Comparison of ENCODE assay signal across 10 mouse cellular contexts in genomic region chr8:3994219-3994618, GRCm38 (mm10). TPM values are rescaled to one million over a fixed set of nuclear protein-coding genes. Genes with fewer than 3 reads are reported as not detected.
A peak's percentile ranks its signal among the peaks of the same experiment; 100 is the strongest.
DNase-seq lines count a peak whose midpoint lies in the region; ATAC-seq and TF ChIP-seq lines count a peak whose summit lies in the region.
"Had no signal": no experiment of that assay in that cellular context is flagged by ENCODE, and none has a peak within 500 bp of the region (broad histone marks: within the 10 kb centered on the region; RNA-seq: fewer than 3 reads in every experiment).

No protein-coding gene starts in this region.

- no peaks in the 10 kb centered on the region for H3K27me3 ChIP-seq in forebrain, postnatal 0 days (ENCODE audit: insufficient read depth, low read length)
- H3K27me3 ChIP-seq in forebrain, embryonic 10.5 days (ENCODE audit: poor library complexity, severe bottlenecking) = no peaks in the 10 kb centered on the region; the same call in 1 of the 2 replicates
- H3K27me3 ChIP-seq in ES-Bruce4 (ENCODE audit: control insufficient read depth, insufficient read depth, low read length, poor library complexity, severe bottlenecking) = peaks cover 8% of the 10 kb centered on the region
- no peaks in the 10 kb centered on the region for H3K27me3 ChIP-seq in embryonic facial prominence, embryonic 14.5 days (replicated peaks; ENCODE audit: control insufficient read depth, insufficient read depth, low read length)

- TF ChIP-seq CTCF in forebrain, postnatal 0 days (IDR thresholded peaks at IDR 0.05; ENCODE audit: low read depth) = no peak
- no peak for TF ChIP-seq CTCF in ES-Bruce4 (IDR thresholded peaks at IDR 0.05; ENCODE audit: low read depth, low read length)

- 0 out of 2 replicates have a peak overlapping the region, but pooled peaks have one; percentile 7 for H3K4me3 ChIP-seq in forebrain, postnatal 0 days (ENCODE audit: low read depth, low read length)
- H3K4me3 ChIP-seq in forebrain, embryonic 10.5 days = no peak overlapping the region
- H3K4me3 ChIP-seq in ES-Bruce4 (ENCODE audit: low read depth, low read length) = peak overlapping the region; percentile 55
- H3K4me3 ChIP-seq in embryonic facial prominence, embryonic 14.5 days (ENCODE audit: low read depth, low read length) = no peak overlapping the region
- H3K4me3 ChIP-seq: megakaryocyte, embryonic 14.5 days had no signal

- H3K36me3 ChIP-seq in forebrain, postnatal 0 days (ENCODE audit: insufficient read depth) = no peaks in the 10 kb centered on the region
- H3K36me3 ChIP-seq in forebrain, embryonic 10.5 days (replicated peaks) = no peaks in the 10 kb centered on the region
- H3K36me3 ChIP-seq in ES-Bruce4 (ENCODE audit: control insufficient read depth, insufficient read depth, low read length, poor library complexity, severe bottlenecking) = no peaks in the 10 kb centered on the region
- no peaks in the 10 kb centered on the region for H3K36me3 ChIP-seq in embryonic facial prominence, embryonic 14.5 days (ENCODE audit: control insufficient read depth, insufficient read depth, low read length)

- DNase-seq in forebrain, postnatal 0 days = no peak
- no peak for DNase-seq in forebrain, embryonic 10.5 days (ENCODE audit: extremely low spot score, low spot score)
- DNase-seq in embryonic facial prominence, embryonic 14.5 days (ENCODE audit: low spot score) = no peak
- DNase-seq in mesoderm, embryonic 11.5 days (ENCODE audit: low read depth, low spot score) = peak; percentile 1
- DNase-seq in thymus, postnatal 36 days = no peak
- DNase-seq in gastrocnemius, postnatal 25 days = no peak
- DNase-seq in yolk sac, embryonic 10.5 days (ENCODE audit: low spot score) = no peak
- DNase-seq: layer of hippocampus, postnatal 36 days had no signal

- peak; percentile 10; the same call in 1 of the 2 replicates for ATAC-seq in forebrain, postnatal 0 days
- no peak for ATAC-seq in embryonic facial prominence, embryonic 14.5 days (ENCODE audit: low read depth)

- no peak overlapping the region for H3K4me2 ChIP-seq in forebrain, postnatal 0 days (ENCODE audit: low read depth)
- H3K4me2 ChIP-seq in embryonic facial prominence, embryonic 14.5 days (ENCODE audit: low read depth, low read length) = peak overlapping the region; percentile 23; the same call in 1 of the 2 replicates

- H3K9me3 ChIP-seq in forebrain, postnatal 0 days (ENCODE audit: low read length) = 0 out of 2 replicates have a peak, but pooled peaks cover 7% of the 10 kb centered on the region
- H3K9me3 ChIP-seq in forebrain, embryonic 10.5 days = peaks cover 59% of the 10 kb centered on the region
- H3K9me3 ChIP-seq in ES-Bruce4 (replicated peaks; ENCODE audit: control insufficient read depth, insufficient read depth, low read length, poor library complexity, severe bottlenecking) = 0 out of 2 replicates have a peak, but pooled peaks cover 2% of the 10 kb centered on the region
- no peaks in the 10 kb centered on the region for H3K9me3 ChIP-seq in embryonic facial prominence, embryonic 14.5 days (ENCODE audit: control insufficient read depth, low read length)

- H3K4me1 ChIP-seq in forebrain, postnatal 0 days (ENCODE audit: insufficient read depth) = no peaks in the 10 kb centered on the region
- no peaks in the 10 kb centered on the region for H3K4me1 ChIP-seq in forebrain, embryonic 10.5 days
- H3K4me1 ChIP-seq in ES-Bruce4 (ENCODE audit: control insufficient read depth, insufficient read depth, low read length) = no peaks in the 10 kb centered on the region
- H3K4me1 ChIP-seq in embryonic facial prominence, embryonic 14.5 days (ENCODE audit: control insufficient read depth, insufficient read depth, low read length) = no peaks in the 10 kb centered on the region
- H3K4me1 ChIP-seq: megakaryocyte, embryonic 14.5 days had no signal

- H3K27ac ChIP-seq in forebrain, postnatal 0 days (ENCODE audit: low read depth, low read length) = no peak overlapping the region
- H3K27ac ChIP-seq in forebrain, embryonic 10.5 days = no peak overlapping the region
- no peak overlapping the region for H3K27ac ChIP-seq in ES-Bruce4 (ENCODE audit: insufficient read depth, low read length)
- H3K27ac ChIP-seq in embryonic facial prominence, embryonic 14.5 days (replicated peaks; ENCODE audit: low read depth, low read length) = no peak overlapping the region

- WGBS in forebrain, postnatal 0 days = 40% methylated on average over 42 of the region's 42 CpGs
- WGBS in forebrain, embryonic 10.5 days = 27% methylated on average over 42 of the region's 42 CpGs
- WGBS in embryonic facial prominence, embryonic 14.5 days = 38% methylated on average over 36 of the region's 42 CpGs

- no peak for TF ChIP-seq EP300 in ES-Bruce4 (IDR thresholded peaks at IDR 0.05; ENCODE audit: insufficient read depth, low read depth, low read length)

- no peak for TF ChIP-seq POLR2A in ES-Bruce4 (IDR thresholded peaks at IDR 0.05; ENCODE audit: insufficient read depth, low read length)

- H3K9ac ChIP-seq in forebrain, postnatal 0 days = no peak overlapping the region
- peak overlapping the region; percentile 72 for H3K9ac ChIP-seq in ES-Bruce4 (ENCODE audit: low read depth, poor library complexity, severe bottlenecking)
- H3K9ac ChIP-seq in embryonic facial prominence, embryonic 14.5 days (ENCODE audit: low read depth, low read length) = no peak overlapping the region

RNA-seq across cellular contexts. Expression of gene Cd209c, which starts 39.7 kb away (rescaled TPM):
- not detected in 2 replicates for total RNA-seq in forebrain, postnatal 0 days (2014; rRNA removed)
- polyA plus RNA-seq in forebrain, postnatal 0 days (2015; fragmentation: Nextera tagmentation; extraction: Ambion mirVana) = 0.15 and 0.16 TPM in 2 replicates
- 0.41 and 0.42 TPM in 2 replicates for polyA plus RNA-seq in forebrain, embryonic 10.5 days (2016; fragmentation: Nextera tagmentation; extraction: Ambion mirVana)
- polyA plus RNA-seq in ES-Bruce4 (2011; ENCODE audit: insufficient read depth, insufficient read length, low read depth, missing spikeins) = not detected in 2 replicates
- polyA plus RNA-seq in embryonic facial prominence, embryonic 14.5 days (2014; fragmentation: Nextera tagmentation; extraction: Ambion mirVana) = 0.28 and 0.79 TPM in 2 replicates
- total RNA-seq in gastrocnemius, postnatal 25 days (2021) = under 1 TPM in 1 of 2 experiments, not detected in 1; 0.27 TPM

Comparison
In these comparisons a context has a peak if more than half of its experiments do, and no peak if none do; other contexts are left out.
1. H3K4me3 ChIP-seq: peak in forebrain, postnatal 0 days (single experiment) and ES-Bruce4 (single experiment); none in forebrain, embryonic 10.5 days (single experiment) and embryonic facial prominence, embryonic 14.5 days (single experiment).